Mouse (Mus musculus) hindbrain, embryonic 11.5 days (tissue): ENCODE measurements around the gene Hsp90aa1. TPM values are rescaled to one million over a fixed set of nuclear protein-coding genes. Genes with fewer than 3 reads are reported as not detected.

ENCODE experiments used
- polyA plus RNA-seq: library from polyadenylated mRNA; unstranded; fragments of >200 nt; fragmentation: Nextera tagmentation; extraction: Ambion mirVana; gene quantifications from 2 replicates; pipeline ENCODE4 v1.2.1, GENCODE M21; 2014

The Hsp90aa1 gene
- polyA plus RNA-seq, 1 experiment from 2014 or later = 1,600 TPM

Other genes starting within 250 kb of the Hsp90aa1 start
- 81.7 and 93.0 TPM in 2 replicates for gene Dync1h1, start 101.3 kb downstream of the Hsp90aa1 start, polyA plus RNA-seq
- gene 1700001K19Rik, start 20.1 kb downstream of the Hsp90aa1 start, polyA plus RNA-seq = 0.42 TPM in 1 of 2 replicates, not detected in the other
- 22.8 and 25.6 TPM in 2 replicates for gene Wdr20, start 35.2 kb upstream of the Hsp90aa1 start, polyA plus RNA-seq
- gene Mok, start 138.2 kb upstream of the Hsp90aa1 start, polyA plus RNA-seq = 11.0 and 14.4 TPM in 2 replicates
- 2.5 and 3.2 TPM in 2 replicates for gene Zfp839, start 147.5 kb upstream of the Hsp90aa1 start, polyA plus RNA-seq
- gene Cinp, start 186.4 kb upstream of the Hsp90aa1 start, polyA plus RNA-seq = 79.4 and 82.1 TPM in 2 replicates
- 4.1 and 4.3 TPM in 2 replicates for gene Tecpr2, start 186.5 kb upstream of the Hsp90aa1 start, polyA plus RNA-seq